Mouse (Mus musculus) intestine, postnatal 0 days (tissue): ENCODE measurements at regions not wholly inside any gene's neighbourhood (a gene's known extent, or its start where the extent isn't known, plus 50 kb on each side); places are given as distances from the start of the nearest gene placed in this dataset.

Experiments used
- ATAC-seq: fragments of 200-750 bp; cut with Nextera tagmentation; 2 replicates; pipeline ENCODE4 v1.8.0; 2017; ENCODE audit warnings: mild to moderate bottlenecking, moderate TSS enrichment, moderate library complexity
- H3K27ac ChIP-seq: fragments of 300-500 bp; sonication (generic); 2 replicates; pipeline ENCODE4 v1.5.1; 2014; ENCODE audit warnings: mild to moderate bottlenecking, low read depth, low read length, moderate library complexity
- H3K27me3 ChIP-seq: fragments of 300-500 bp; sonication (generic); replicated peaks from 2 replicates; pipeline ENCODE4 v1.6.1; 2014; ENCODE audit warnings: low read length, mixed read lengths; ENCODE audit not compliant: control insufficient read depth, insufficient read depth
- H3K36me3 ChIP-seq: fragments of 300-500 bp; sonication (generic); 2 replicates; pipeline ENCODE4 v1.6.1; 2014; ENCODE audit warnings: mild to moderate bottlenecking, moderate library complexity; ENCODE audit not compliant: control insufficient read depth, insufficient read depth
- H3K4me1 ChIP-seq: fragments of 300-500 bp; sonication (generic); replicated peaks from 2 replicates; pipeline ENCODE4 v1.6.1; 2014; ENCODE audit warnings: antibody characterized with exemption, low read length, mixed read lengths; ENCODE audit not compliant: control insufficient read depth, insufficient read depth
- H3K4me2 ChIP-seq: fragments of 300-500 bp; sonication (generic); replicated peaks from 2 replicates; pipeline ENCODE4 v1.6.1; 2014; ENCODE audit warnings: low read depth, mild to moderate bottlenecking, moderate library complexity
- H3K4me3 ChIP-seq: fragments of 300-500 bp; sonication (generic); 2 replicates; pipeline ENCODE4 v1.5.1; 2014; ENCODE audit warnings: low read depth, low read length
- H3K9ac ChIP-seq: fragments of 300-500 bp; sonication (generic); 2 replicates; pipeline ENCODE4 v1.6.1; 2014; ENCODE audit warnings: mild to moderate bottlenecking, low read depth, low read length
- H3K9me3 ChIP-seq: fragments of 300-500 bp; sonication (generic); 2 replicates; pipeline ENCODE4 v1.6.1; 2016; ENCODE audit warnings: mixed run types; ENCODE audit not compliant: control insufficient read depth
- CTCF ChIP-seq: sonication (generic); IDR thresholded peaks from 2 replicates; pipeline ENCODE4 v1.5.1; 2016; ENCODE audit warnings: low read depth, mild to moderate bottlenecking, control low read depth, antibody characterized with exemption, moderate library complexity
- WGBS: fragments of 180-500 bp; shearing (Covaris S2); extraction: QIAGEN DNeasy Blood & Tissue Kit; methylation state at CpG from one replicate; pipeline ENCODE4 v1.1.7; 2014; 5-methylcytosine and 5-hydroxymethylcytosine counted together

DNA sequence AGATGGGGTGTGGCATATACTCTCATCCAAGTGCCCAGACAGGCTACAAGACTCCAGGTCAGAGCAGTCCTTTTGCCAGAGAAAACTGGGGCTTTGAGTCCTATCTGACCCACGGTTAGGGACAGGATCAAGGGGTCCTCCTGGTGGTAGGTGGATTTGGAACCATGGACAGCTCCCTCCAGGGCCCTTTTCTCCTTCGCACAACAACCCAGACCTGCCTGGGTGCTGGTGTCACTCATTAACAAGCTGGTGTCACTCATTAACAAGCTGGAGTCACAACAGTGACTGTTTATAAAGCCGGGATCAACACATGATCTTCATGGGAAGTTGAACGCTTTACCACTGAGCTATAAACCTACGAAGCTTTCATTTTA is 108.5 kb upstream of the Thy1 start:
- Histone ChIP-seq H3K4me2 (peak overlapping the region; percentile 18; the same call in 1 of the 2 replicates), H3K36me3 (no peaks in the 10 kb centered on the region), H3K27me3 (0 out of 2 replicates have a peak, but pooled peaks cover 4% of the 10 kb centered on the region), H3K4me3 (no peak overlapping the region), H3K27ac (no peak overlapping the region), H3K9ac (no peak overlapping the region), H3K4me1 (no peaks in the 10 kb centered on the region), H3K9me3 (no peaks in the 10 kb centered on the region)
- 0% methylated on average over 5 of the region's 5 CpGs for WGBS
- ATAC-seq = no peak
- TF ChIP-seq CTCF = peak; percentile 35

DNA sequence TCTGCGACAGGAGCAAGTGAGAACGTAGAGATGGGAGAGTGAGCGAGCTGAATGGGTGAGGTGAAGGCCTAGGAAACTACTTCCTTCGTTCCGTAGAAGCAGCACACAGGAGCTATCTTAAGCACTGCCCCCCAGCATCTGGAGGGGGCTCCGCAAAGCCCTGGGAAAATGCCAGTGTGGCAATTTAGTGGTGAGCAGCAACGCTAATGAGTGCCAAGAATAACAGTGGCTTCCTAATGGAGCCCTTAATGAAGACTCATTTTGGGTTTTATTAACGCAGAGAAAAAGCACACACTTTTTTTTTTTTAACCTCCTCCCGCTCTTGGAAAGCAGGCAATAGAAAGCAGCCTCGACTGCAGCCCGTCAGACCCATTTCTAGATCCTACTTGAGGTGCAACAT is 103.8 kb upstream of the Thy1 start:
- H3K9me3 ChIP-seq = no peaks in the 10 kb centered on the region
- TF ChIP-seq CTCF = no peak
- no peak for ATAC-seq
- no peak overlapping the region for H3K4me2 ChIP-seq
- no peak overlapping the region for H3K9ac ChIP-seq
- no peak overlapping the region for H3K27ac ChIP-seq
- 66% methylated on average over 11 of the region's 11 CpGs for WGBS
- H3K36me3 ChIP-seq = no peaks in the 10 kb centered on the region
- no peak overlapping the region for H3K4me3 ChIP-seq
- no peaks in the 10 kb centered on the region for H3K4me1 ChIP-seq
- H3K27me3 ChIP-seq = 0 out of 2 replicates have a peak, but pooled peaks cover 4% of the 10 kb centered on the region

DNA sequence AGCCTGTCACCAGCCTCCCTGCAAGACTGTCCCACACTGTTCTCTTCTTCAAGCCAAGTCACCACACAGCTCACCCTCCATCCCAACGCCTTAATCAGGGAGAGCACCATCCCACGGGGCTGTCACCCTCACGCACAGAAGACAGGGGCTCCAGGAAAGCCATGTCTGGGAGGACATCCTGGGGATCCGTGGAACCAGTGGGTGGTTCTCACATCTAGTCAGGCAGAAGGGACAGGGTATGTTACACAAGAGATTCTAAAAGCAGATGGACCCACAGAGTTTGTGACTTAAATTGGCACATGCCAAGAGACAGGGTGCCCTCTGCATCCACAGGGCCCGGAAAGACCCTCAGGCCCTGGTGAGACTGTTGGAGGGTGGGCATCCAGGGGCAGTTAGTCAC is 101.0 kb upstream of the Thy1 start:
- H3K27me3 ChIP-seq = no peaks in the 10 kb centered on the region
- WGBS = 73% methylated on average over 5 of the region's 5 CpGs
- no peaks in the 10 kb centered on the region for H3K9me3 ChIP-seq
- no peak overlapping the region for H3K27ac ChIP-seq
- H3K4me3 ChIP-seq = no peak overlapping the region
- no peak overlapping the region for H3K4me2 ChIP-seq
- no peaks in the 10 kb centered on the region for H3K36me3 ChIP-seq
- no peak for TF ChIP-seq CTCF
- no peak for ATAC-seq
- H3K9ac ChIP-seq = no peak overlapping the region
- no peaks in the 10 kb centered on the region for H3K4me1 ChIP-seq

DNA sequence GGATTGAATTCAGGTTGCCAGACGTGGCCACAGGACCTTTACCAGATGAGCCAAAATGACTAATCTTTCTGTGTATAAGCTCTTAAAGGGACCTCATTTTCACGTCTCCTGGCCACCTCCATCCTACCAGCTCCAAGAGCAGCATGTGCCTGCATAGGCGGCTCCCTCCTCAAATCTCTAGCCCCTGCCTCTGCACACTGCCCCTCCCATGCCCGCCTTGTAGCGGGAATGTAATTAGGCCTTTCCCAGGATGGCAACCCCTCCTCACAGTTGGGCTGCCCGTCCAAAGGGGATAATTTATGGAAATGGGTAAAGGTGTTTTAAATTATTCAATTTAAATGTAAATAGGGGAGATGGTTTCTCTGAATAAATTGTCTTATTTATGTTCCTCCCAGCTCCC is 99.7 kb upstream of the Thy1 start:
- Histone ChIP-seq H3K9ac (no peak overlapping the region), H3K4me1 (no peaks in the 10 kb centered on the region), H3K9me3 (no peaks in the 10 kb centered on the region), H3K27me3 (no peaks in the 10 kb centered on the region), H3K36me3 (no peaks in the 10 kb centered on the region), H3K4me3 (no peak overlapping the region), H3K27ac (no peak overlapping the region), H3K4me2 (no peak overlapping the region)
- 37% methylated on average over 6 of the region's 6 CpGs for WGBS
- no peak for TF ChIP-seq CTCF
- no peak for ATAC-seq

DNA sequence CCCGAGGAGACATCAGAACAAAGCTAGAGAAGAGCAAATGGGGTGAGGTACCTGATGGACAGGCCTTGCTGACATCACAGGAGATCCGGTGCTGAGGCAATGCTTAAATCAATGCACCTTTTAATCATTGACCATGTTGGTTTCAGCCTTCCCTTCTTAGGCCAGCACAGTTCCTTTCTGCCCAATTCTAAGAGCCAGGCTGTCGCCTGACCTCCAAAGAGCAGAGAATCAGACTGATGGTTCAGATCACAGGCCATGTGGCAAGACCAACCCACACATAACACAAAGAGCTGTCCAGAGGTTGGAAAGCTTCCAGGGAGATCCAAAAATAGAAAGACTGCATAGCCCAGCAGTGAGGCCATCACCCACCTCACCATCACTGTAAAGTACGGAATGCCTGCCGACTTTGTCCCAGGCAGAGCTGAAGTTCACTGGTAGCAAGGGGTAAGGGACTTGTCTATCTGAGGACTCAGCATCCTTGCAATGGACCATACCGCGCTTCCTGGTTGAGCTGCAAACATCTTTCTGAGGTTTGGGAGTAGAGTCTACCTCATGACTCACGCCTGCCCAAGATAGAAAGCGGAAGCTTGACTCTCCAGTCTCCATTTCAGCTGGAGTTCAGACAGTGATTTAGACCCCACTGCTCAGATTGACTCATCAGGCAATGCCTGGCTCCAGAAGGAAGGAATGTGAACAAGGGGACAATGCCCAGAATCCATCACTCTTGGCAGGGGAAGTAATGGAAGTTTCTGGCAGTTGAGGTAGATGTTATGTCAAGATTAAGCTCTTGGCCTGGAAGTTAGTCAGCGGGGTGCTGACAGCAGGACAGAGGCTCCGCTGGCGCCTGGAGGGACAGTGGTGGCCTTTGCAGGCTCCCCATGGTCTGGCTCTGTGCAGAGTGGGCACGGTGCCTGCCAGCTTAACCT is 98.1 kb upstream of the Thy1 start:
- 67% methylated on average over 13 of the region's 13 CpGs for WGBS

DNA sequence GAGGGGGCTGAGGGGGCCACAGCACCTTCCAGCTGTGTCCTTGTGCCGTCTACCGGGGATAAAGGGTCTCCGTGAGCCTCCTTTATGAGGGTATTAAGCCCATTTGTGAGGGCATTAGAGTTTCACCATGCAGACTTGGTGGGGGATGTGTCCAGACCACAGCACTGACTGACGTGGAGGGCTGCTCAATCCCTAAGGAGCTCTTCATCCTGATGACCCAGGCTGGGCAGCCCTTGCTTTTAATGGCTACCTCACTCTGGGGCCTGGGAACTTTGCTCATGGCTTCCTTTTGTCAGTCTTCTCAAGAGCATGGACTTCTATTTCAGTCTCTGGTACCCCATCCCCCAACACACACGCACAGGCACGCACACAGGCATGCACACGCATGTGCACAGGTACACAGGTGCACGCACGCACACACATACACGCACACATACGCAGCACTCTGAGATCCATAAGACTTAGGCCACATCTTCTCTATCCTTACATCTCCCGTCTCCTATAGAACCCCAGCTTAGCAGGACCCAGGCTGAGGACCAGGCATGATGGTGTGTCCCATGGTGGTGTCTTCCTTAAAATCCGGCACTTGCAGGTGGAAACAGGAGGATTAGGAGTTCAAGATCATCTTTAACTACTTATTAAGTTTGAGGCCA is 97.1 kb upstream of the Thy1 start:
- 89% methylated on average over 13 of the region's 13 CpGs for WGBS
- Histone ChIP-seq H3K4me1 (no peaks in the 10 kb centered on the region), H3K27ac (no peak overlapping the region), H3K36me3 (no peaks in the 10 kb centered on the region), H3K27me3 (no peaks in the 10 kb centered on the region), H3K4me3 (no peak overlapping the region), H3K4me2 (no peak overlapping the region), H3K9ac (no peak overlapping the region), H3K9me3 (no peaks in the 10 kb centered on the region)
- no peak for ATAC-seq
- TF ChIP-seq CTCF = no peak

More for the DNA sequence above, 98.1 kb upstream of the Thy1 start:
- no peak for TF ChIP-seq CTCF
- ATAC-seq = no peak
- Histone ChIP-seq H3K9me3 (no peaks in the 10 kb centered on the region), H3K27me3 (no peaks in the 10 kb centered on the region), H3K4me3 (no peak overlapping the region), H3K9ac (no peak overlapping the region), H3K36me3 (no peaks in the 10 kb centered on the region), H3K4me2 (no peak overlapping the region), H3K4me1 (no peaks in the 10 kb centered on the region), H3K27ac (no peak overlapping the region)
